Mouse (Mus musculus) embryonic facial prominence, embryonic 13.5 days (tissue): Measurements from ENCODE around the gene Maob. TPM values are rescaled to one million over a fixed set of nuclear protein-coding genes. Genes with fewer than 3 reads are reported as not detected.

Experiments used
- ATAC-seq: fragments of 200-750 bp; cut with Nextera tagmentation; 2 replicates; pipeline ENCODE4 v1.8.0; 2017; ENCODE audit warnings: low read depth; ENCODE audit not compliant: insufficient number of reproducible peaks, insufficient read depth, low FRiP score, low TSS enrichment
- H3K27ac ChIP-seq: fragments of 300-500 bp; sonication (generic); 2 replicates; pipeline ENCODE4 v1.5.1; 2015; ENCODE audit warnings: moderate library complexity, mild to moderate bottlenecking, inconsistent platforms
- H3K27me3 ChIP-seq: fragments of 300-500 bp; sonication (generic); 2 replicates; pipeline ENCODE4 v1.6.1; 2015; ENCODE audit warnings: mild to moderate bottlenecking, inconsistent platforms
- H3K36me3 ChIP-seq: fragments of 300-500 bp; sonication (generic); 2 replicates; pipeline ENCODE4 v1.6.1; 2015; ENCODE audit warnings: mild to moderate bottlenecking, inconsistent platforms
- H3K4me1 ChIP-seq: fragments of 300-500 bp; sonication (generic); 2 replicates; pipeline ENCODE4 v1.6.1; 2015; ENCODE audit warnings: inconsistent platforms
- H3K4me2 ChIP-seq: fragments of 300-500 bp; sonication (generic); 2 replicates; pipeline ENCODE4 v1.6.1; 2015; ENCODE audit warnings: moderate library complexity, mild to moderate bottlenecking, inconsistent platforms
- H3K4me3 ChIP-seq: fragments of 300-500 bp; sonication (generic); 2 replicates; pipeline ENCODE4 v1.5.1; 2015; ENCODE audit warnings: mild to moderate bottlenecking, inconsistent platforms
- H3K9ac ChIP-seq: fragments of 300-500 bp; sonication (generic); 2 replicates; pipeline ENCODE4 v1.6.1; 2015; ENCODE audit warnings: mild to moderate bottlenecking, inconsistent platforms
- H3K9me3 ChIP-seq: fragments of 300-500 bp; sonication (generic); 2 replicates; pipeline ENCODE4 v1.6.1; 2016; ENCODE audit warnings: inconsistent platforms
- WGBS: fragments of 180-500 bp; shearing (Covaris S2); methylation state at CpG from one replicate; pipeline ENCODE4 v1.1.7; 2015; ENCODE audit warnings: mixed read lengths; 5-methylcytosine and 5-hydroxymethylcytosine counted together
- polyA plus RNA-seq: library from polyadenylated mRNA; unstranded; fragments of >200 nt; fragmentation: Nextera tagmentation; extraction: Ambion mirVana; gene quantifications from 2 replicates; pipeline ENCODE4 v1.2.1, GENCODE M21; 2015

The Maob gene
- polyA plus RNA-seq, 1 experiment from 2014 or later: 13.9 TPM

DNA sequence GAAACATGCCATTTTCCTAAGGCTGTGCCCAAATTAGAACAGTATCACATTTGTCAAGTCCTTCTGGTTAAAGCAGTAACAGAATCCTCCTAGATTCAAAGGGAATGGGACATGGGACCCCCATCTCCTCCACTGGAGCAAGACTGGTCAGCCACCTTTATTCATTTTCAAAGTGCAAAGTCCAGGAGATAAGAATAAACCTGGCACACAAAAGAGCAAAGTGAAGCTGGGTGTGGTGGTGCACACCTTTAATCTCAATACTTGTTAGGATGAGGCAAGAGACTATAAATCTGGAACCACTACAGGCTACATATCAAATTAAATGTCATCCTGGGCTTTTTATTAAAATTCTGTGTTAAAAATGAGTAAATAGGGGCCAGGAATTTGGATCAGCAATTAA is 62.4 kb downstream of the Maob start:
- H3K36me3 ChIP-seq: no peaks in the 10 kb centered on the region
- no peak overlapping the region for H3K4me2 ChIP-seq
- no peaks in the 10 kb centered on the region for H3K27me3 ChIP-seq
- H3K4me3 ChIP-seq: no peak overlapping the region
- H3K9me3 ChIP-seq: no peaks in the 10 kb centered on the region
- ATAC-seq: no peak
- H3K27ac ChIP-seq: no peak overlapping the region
- H3K4me1 ChIP-seq: no peaks in the 10 kb centered on the region
- no peak overlapping the region for H3K9ac ChIP-seq

DNA sequence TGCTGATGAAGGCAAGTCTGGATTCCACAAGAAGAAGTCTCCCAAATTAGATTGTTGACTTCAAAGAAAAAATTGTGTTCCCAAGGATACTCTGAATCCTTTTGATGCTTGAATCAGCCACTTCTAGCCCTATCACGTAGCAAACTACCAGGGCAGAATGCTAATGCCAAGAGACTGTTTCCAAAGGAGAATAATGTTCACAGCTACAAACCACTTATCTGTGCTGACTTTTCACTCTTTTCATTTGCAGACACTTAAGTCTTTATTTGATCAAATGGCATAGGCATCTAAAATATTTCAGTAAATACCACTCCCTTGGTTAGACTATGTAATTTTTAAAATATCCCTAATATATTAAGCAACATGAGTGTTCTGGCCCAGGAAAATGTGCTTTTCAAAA is 68.2 kb downstream of the Maob start:
- H3K9me3 ChIP-seq: no peaks in the 10 kb centered on the region
- 71% methylated on average over 1 of the region's 1 CpGs for WGBS
- H3K27me3 ChIP-seq: no peaks in the 10 kb centered on the region
- no peak for ATAC-seq
- H3K36me3 ChIP-seq: no peaks in the 10 kb centered on the region
- no peak overlapping the region for H3K4me3 ChIP-seq
- H3K27ac ChIP-seq: no peak overlapping the region
- no peaks in the 10 kb centered on the region for H3K4me1 ChIP-seq
- no peak overlapping the region for H3K4me2 ChIP-seq
- H3K9ac ChIP-seq: no peak overlapping the region

DNA sequence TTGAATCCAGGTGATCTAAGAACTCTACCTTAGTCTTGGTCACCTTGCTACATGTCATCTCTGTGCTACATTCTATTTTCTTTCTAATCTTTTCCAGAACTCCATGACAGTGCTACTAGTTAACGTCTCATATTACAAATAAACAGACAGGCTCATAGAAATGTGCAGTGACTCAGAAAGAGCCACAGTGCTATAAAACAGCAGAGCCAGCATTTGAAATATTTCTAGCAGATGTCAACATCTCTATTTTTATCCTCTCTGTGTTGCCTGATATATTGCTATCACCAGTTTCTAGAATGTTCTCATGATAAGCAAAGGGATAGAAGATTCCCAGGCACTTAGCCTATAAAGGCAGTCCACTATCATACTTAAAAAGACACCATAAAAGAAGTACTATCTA is 103.1 kb downstream of the Maob start:
- no peaks in the 10 kb centered on the region for H3K9me3 ChIP-seq
- 55% methylated on average over 1 of the region's 1 CpGs for WGBS
- H3K27me3 ChIP-seq: no peaks in the 10 kb centered on the region
- H3K4me2 ChIP-seq: no peak overlapping the region
- H3K27ac ChIP-seq: no peak overlapping the region
- no peaks in the 10 kb centered on the region for H3K4me1 ChIP-seq
- no peak overlapping the region for H3K9ac ChIP-seq
- H3K36me3 ChIP-seq: no peaks in the 10 kb centered on the region
- ATAC-seq: no peak
- H3K4me3 ChIP-seq: no peak overlapping the region

DNA sequence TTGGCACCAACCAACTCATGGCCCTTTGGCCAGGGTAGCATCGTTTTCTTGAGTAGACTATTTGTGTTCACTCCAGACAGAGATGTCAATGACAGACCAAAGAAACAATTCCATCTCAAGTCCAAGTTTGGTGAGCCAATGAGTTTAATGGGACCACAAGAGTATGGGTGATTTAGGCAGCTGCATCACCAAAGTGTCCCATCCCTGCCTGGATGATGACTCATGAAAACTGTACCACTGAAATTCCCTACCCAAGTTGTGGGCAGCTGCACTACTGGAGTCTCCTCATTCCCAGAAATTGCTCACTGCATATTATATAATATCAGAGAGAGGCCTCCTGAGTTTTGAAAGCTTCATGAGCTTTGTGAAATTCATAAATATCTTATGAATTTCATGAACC is 111.1 kb downstream of the Maob start:
- ATAC-seq: no peak
- H3K27ac ChIP-seq: no peak overlapping the region
- H3K36me3 ChIP-seq: no peaks in the 10 kb centered on the region
- no peaks in the 10 kb centered on the region for H3K27me3 ChIP-seq
- no peaks in the 10 kb centered on the region for H3K4me1 ChIP-seq
- H3K9me3 ChIP-seq: no peaks in the 10 kb centered on the region
- H3K9ac ChIP-seq: no peak overlapping the region
- H3K4me3 ChIP-seq: no peak overlapping the region
- H3K4me2 ChIP-seq: no peak overlapping the region
- WGBS: 69% methylated on average over 1 of the region's 1 CpGs

Other genes starting within 250 kb of the Maob start
- gene Maoa, start 197.7 kb downstream of the Maob start, polyA plus RNA-seq: 18.0 and 19.8 TPM in 2 replicates
- 3.1 and 4.2 TPM in 2 replicates for gene Ndp, start 94.4 kb upstream of the Maob start, polyA plus RNA-seq